Mouse (Mus musculus): ENCODE measurements at regions not wholly inside any gene's neighbourhood (a gene's known extent, or its start where the extent isn't known, plus 50 kb on each side); places are given as distances from the start of the nearest gene placed in this dataset.

DNA sequence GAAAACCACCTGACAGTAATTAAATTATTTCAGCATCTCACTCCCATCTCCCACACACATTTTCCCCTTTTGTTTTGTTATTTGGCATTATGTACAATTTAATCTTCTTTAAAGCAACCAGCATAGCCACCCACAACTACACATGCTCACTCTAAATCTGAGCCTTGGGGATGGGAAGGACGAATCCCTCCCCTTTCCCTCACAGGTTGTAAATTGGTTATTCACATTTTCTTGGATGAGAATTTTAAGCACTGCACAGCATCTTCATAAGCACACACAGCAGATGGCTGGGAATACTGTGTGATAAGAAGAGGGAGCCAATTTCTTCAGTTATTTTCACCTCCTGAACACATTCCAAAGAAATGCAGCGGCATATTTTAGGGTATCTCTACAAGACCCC is 179.0 kb upstream of the Nbea start:
- WGBS, result 85% methylated on average over 2 of the region's 2 CpGs
- no peak for ATAC-seq (ENCODE audit: low FRiP score, low TSS enrichment)
- no peaks in the 10 kb centered on the region for H3K27me3 ChIP-seq (ENCODE audit: control insufficient read depth, insufficient read depth, low read length)

GRCm38 (mm10) chr3:56357035-56357701 is 173.7 kb upstream of the Nbea start:
- ATAC-seq (ENCODE audit: low FRiP score, low TSS enrichment), result no peak
- H3K9me3 ChIP-seq (ENCODE audit: control insufficient read depth, low read length), result no peaks in the 10 kb centered on the region
- WGBS, result 54% methylated on average over 6 of the region's 6 CpGs
- no peaks in the 10 kb centered on the region for H3K36me3 ChIP-seq (ENCODE audit: control insufficient read depth, insufficient read depth, low read length)
- no peak overlapping the region for H3K27ac ChIP-seq (ENCODE audit: low read depth, low read length)
- no peak overlapping the region for H3K4me2 ChIP-seq (replicated peaks; ENCODE audit: low read depth, low read length)
- no peak overlapping the region for H3K9ac ChIP-seq (ENCODE audit: low read depth, low read length)
- no peaks in the 10 kb centered on the region for H3K27me3 ChIP-seq (ENCODE audit: control insufficient read depth, insufficient read depth, low read length)
- peaks cover 5% of the 10 kb centered on the region; the same call in 1 of the 2 replicates for H3K4me1 ChIP-seq (ENCODE audit: control insufficient read depth, insufficient read depth, low read length)
- no peak overlapping the region for H3K4me3 ChIP-seq (ENCODE audit: low read length)

More for the DNA sequence above, 179.0 kb upstream of the Nbea start:
- no peak overlapping the region for H3K4me3 ChIP-seq (ENCODE audit: low read length)
- no peaks in the 10 kb centered on the region for H3K36me3 ChIP-seq (ENCODE audit: control insufficient read depth, insufficient read depth, low read length)
- H3K9me3 ChIP-seq (ENCODE audit: control insufficient read depth, low read length), result no peaks in the 10 kb centered on the region
- no peak overlapping the region for H3K4me2 ChIP-seq (replicated peaks; ENCODE audit: low read depth, low read length)
- H3K4me1 ChIP-seq (ENCODE audit: control insufficient read depth, insufficient read depth, low read length), result no peaks in the 10 kb centered on the region
- H3K9ac ChIP-seq (ENCODE audit: low read depth, low read length), result no peak overlapping the region
- H3K27ac ChIP-seq (ENCODE audit: low read depth, low read length), result no peak overlapping the region

- WGBS, result 91% methylated on average over 5 of the region's 5 CpGs
- no peak overlapping the region for H3K4me2 ChIP-seq (replicated peaks; ENCODE audit: low read depth, low read length)
- ATAC-seq (ENCODE audit: low FRiP score, low TSS enrichment), result no peak
- no peaks in the 10 kb centered on the region for H3K9me3 ChIP-seq (ENCODE audit: control insufficient read depth, low read length)
- peaks cover 5% of the 10 kb centered on the region; the same call in 1 of the 2 replicates for H3K4me1 ChIP-seq (ENCODE audit: control insufficient read depth, insufficient read depth, low read length)
- no peaks in the 10 kb centered on the region for H3K27me3 ChIP-seq (ENCODE audit: control insufficient read depth, insufficient read depth, low read length)
- H3K36me3 ChIP-seq (ENCODE audit: control insufficient read depth, insufficient read depth, low read length), result no peaks in the 10 kb centered on the region
- no peak overlapping the region for H3K27ac ChIP-seq (ENCODE audit: low read depth, low read length)
- no peak overlapping the region for H3K4me3 ChIP-seq (ENCODE audit: low read length)
- no peak overlapping the region for H3K9ac ChIP-seq (ENCODE audit: low read depth, low read length)
These were observed 172.8 kb upstream of the Nbea start for GRCm38 (mm10) chr3:56356163-56356882.

Data from kidney, embryonic 14.5 days (tissue).